Mouse (Mus musculus) urinary bladder, adult 2 months (tissue): ENCODE results near the gene Sytl5. TPM values are rescaled to one million over a fixed set of nuclear protein-coding genes. Genes with fewer than 3 reads are reported as not detected.

Experiments used
- DNase-seq: peaks from one replicate; pipeline ENCODE4 v3.0.0; 2022; ENCODE audit warnings: low spot score
- polyA plus RNA-seq: library from polyadenylated mRNA; depleted of rRNA; stranded (reverse); fragments of >200 nt; gene quantifications from 2 replicates; pipeline ENCODE4 v1.2.3, GENCODE M21; 2012; rRNA removed

Gene Sytl5
- polyA plus RNA-seq, result 2.8 and 3.9 TPM in 2 replicates

GRCm38 (mm10) chrX:9885322-9885721, at the start of gene Sytl5:
Sytl5 (plus strand) TSS chrX:9885622.
- DNase-seq, result no peak

DNA sequence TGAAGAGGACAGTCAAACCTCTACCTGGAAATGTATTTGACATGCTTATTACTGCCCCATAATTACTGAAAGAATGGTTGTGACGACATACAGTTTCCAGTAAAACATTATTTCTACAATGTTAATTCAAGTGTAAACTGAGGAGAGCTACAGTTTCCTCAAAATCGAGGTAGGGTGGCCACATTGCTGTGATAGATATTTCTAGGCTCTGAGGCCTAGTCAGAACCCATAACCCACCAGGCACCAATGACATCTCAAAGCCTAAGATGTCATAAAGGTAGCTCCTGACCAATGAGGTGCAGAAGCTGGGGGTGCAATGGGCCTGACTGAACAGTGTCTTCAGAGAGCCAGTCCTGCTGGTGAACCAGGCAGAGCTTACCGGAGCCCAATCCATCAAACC, 38.8 kb upstream of the Sytl5 start, which contains the start of gene Hypm:
Hypm (plus strand) TSS at position 301 of the 400 bp plus-strand sequence.
- no peak for DNase-seq

DNA sequence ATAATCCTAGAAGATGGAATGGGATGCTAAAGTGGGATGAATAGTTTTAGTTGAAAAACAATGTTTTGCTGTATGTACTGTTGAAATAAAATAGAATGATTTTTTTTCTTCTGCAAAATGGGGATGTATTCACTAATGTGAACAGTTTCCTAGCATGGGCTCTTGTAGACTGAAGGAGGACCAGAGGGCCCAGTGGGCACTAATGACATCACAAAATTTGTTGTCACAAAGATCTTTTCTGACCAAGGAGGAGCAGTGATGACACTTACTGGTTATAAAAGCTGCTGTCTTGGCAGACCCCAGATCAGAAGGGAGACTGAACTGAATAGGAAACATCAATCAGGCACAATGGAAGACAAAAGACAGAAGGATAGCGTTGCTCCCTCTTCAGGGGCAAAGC, 36.0 kb upstream of the Sytl5 start, which contains the start of gene H2al3:
H2al3 (plus strand) TSS at position 301 of the 400 bp plus-strand sequence.
- DNase-seq, result no peak

DNA sequence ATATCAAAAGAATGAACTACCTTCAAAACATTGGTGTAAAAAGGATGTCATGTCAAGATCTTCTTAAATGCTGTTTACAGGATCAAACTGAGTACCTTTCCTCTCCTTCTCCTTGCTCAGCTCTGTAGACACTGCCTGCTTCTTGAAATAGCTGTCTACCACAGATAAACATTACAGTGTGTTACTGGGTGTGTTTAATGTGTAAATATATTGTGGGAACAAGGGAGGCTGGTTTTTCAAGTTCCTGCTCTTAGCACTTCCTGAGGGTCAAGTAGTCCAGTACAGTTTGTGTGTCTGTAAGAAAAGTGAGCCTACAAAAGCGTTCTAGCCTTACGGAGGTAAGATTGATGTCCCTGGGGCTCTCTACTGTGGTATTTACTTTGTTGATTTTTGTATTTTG, 23.6 kb upstream of the Sytl5 start:
- DNase-seq, result no peak

DNA sequence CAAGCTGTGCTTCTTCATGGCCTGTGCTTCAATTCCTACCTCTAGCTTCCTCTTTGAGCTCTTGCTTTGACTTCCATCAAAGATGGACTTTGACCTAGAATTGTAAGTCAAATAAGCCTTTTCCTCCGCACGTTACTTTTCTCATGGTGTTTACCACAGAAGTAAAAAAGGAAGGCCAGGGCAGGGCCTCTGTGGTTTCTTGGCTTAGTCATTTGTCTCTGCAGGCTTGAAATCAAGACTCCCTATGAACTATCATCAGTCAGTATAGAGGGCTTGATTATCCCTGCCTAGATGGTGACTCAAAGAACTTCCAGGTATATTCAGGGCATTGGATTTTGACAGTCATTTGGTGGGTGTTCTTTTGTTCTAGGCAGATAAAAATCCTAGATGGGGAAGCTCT, 9.9 kb upstream of the Sytl5 start:
- DNase-seq, result no peak

DNA sequence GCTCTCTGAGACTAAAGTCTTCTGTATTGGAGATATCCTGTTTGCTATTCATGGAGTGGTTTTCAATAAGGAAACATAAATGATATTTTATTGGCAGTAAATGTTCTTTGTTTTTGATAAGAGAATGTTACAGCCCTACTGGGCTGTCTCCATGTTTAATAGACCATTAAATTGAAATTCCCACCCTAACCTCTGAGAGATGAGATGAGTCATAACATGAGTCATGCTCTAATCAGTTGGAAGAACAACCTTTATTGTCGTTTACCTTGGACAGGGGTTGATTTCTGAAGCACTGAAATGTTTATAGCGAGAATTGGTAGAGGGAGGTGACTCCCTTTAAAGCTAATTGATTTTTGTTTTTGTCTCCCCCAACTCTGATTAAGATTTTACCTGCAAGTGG, 24.1 kb downstream of the Sytl5 start:
- DNase-seq, result no peak

GRCm38 (mm10) chrX:9933839-9934238, 48.4 kb downstream of the Sytl5 start:
- DNase-seq, result no peak

DNA sequence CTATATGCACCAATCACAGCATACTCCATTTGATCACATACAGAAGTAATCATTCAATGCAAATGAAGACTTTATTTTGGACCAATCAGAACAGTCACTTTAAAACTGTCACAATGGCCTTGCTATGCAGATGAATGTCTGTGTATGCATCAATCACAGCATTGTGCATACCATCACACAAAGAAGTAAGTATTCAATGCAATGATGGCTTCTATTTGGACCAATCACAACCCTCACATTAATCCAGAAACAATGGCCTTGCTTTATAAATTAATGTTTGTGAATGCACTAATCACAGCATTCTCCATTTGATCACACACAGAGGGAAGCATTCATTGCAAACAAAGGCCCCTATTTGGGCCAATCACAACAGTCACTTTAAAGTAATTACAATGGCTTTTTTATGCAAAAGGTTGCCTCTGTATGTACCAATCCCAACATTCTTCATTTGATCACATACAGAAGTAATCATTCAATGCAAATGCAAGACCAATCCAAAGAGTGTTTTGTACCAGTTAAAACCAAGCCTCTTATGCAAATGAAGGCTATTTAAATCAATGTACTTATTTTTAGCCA, 98.8 kb downstream of the Sytl5 start:
- DNase-seq, result no peak

DNA sequence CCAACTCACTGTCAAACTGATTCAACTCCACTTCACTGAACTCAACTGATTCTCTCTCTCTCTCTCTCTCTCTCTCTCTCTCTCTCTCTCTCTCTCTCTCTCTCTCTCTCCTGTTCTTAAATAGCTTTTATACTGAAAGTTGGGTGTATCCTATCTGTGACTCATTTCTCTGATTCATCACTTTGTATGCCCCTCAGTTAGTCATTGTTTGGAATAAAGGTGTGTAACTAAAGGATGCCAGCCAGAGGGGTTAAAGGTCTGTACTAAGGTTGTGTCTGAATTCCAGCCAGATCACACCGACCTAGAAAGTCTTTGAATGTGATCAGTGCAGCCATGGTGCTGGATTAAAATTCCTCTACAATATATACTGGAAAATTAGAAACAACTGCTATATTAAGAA, 115.3 kb downstream of the Sytl5 start:
- DNase-seq, result no peak

- no peak for DNase-seq
Observed at GRCm38 (mm10) chrX:10005946-10006345, 120.5 kb downstream of the Sytl5 start.

GRCm38 (mm10) chrX:10007675-10008270, 122.4 kb downstream of the Sytl5 start:
- DNase-seq, result no peak

GRCm38 (mm10) chrX:10010202-10010601, 124.8 kb downstream of the Sytl5 start:
- no peak for DNase-seq

GRCm38 (mm10) chrX:10034666-10035065, 149.2 kb downstream of the Sytl5 start:
- no peak for DNase-seq

Other genes starting within 250 kb of the Sytl5 start
- gene Dynlt3, start 222.6 kb upstream of the Sytl5 start, polyA plus RNA-seq, result 233 and 263 TPM in 2 replicates
- gene Hypm, start 38.7 kb upstream of the Sytl5 start, polyA plus RNA-seq, result 0.44 TPM in 1 of 2 replicates, not detected in the other
- 0.14 and 0.21 TPM in 2 replicates for gene H2al3, start 35.9 kb upstream of the Sytl5 start, polyA plus RNA-seq
- gene Srpx, start 232.1 kb downstream of the Sytl5 start, polyA plus RNA-seq, result 48.0 and 54.9 TPM in 2 replicates